Mouse (Mus musculus) right cerebral cortex, postnatal 36 days (tissue): ENCODE measurements at regions not wholly inside any gene's neighbourhood (a gene's known extent, or its start where the extent isn't known, plus 50 kb on each side); places are given as distances from the start of the nearest gene placed in this dataset.

ENCODE experiments used
- DNase-seq, 2 experiments: peaks; one replicate each; pipeline ENCODE4 v3.0.0; 2022; ENCODE audit warnings: low spot score in 2 of 2, mixed read lengths in 1 of 2

DNA sequence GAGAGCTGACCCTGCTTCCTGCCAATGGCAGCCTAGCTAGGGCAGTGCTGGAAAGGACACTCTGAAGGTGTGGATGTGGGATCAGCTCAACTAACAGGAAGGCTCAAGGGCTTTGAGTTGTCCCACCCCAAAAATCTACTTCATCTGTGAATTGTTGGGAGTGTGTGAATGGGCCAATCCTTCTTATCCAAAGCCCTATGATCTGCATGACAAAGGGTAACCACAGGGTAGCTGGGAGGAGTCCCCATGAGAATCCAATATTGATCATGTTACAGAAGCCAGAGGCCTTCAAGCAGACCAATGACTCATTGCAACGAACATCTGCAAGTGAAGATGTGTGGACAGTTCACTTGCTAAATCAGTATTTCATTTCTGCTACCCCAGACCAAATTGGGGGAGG lies 51.1 kb upstream of the Adra1b start:
- DNase-seq: no peak

DNA sequence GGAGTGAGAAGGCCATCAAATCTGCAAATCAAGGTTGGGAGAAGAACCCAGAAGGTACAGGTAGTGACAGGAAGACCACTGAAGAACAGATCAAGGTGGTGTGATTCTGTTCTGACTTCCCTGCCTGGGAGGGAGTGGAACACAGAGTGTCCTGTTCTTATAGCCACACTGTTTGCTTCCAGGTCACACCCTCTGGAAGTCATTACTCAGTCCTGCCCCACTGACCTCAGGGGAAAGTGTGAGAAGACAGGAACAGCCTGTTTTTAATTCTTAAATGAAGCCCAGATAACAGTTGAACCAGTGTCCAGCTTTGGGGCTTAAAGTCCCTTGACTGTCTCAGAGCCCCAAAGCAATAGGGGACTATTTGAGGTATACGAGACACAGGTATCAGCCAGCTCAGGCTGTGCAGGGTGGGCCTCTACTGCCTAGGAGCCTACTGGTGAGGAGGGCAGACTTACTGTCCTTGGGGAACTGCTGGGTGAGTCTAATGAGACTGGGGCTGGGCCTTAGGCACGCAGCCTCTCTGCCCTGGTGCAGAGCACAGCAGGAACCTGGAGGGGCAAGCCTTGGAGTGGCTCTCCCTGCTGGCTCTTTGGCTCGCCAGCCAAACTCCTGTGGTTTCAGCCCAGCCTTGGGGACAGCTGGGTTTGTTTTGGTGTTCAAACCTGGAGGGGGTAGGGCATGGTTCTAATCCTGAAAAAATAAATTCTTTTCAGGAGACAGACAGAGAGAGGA lies 57.4 kb upstream of the Adra1b start:
- DNase-seq: no peak

DNA sequence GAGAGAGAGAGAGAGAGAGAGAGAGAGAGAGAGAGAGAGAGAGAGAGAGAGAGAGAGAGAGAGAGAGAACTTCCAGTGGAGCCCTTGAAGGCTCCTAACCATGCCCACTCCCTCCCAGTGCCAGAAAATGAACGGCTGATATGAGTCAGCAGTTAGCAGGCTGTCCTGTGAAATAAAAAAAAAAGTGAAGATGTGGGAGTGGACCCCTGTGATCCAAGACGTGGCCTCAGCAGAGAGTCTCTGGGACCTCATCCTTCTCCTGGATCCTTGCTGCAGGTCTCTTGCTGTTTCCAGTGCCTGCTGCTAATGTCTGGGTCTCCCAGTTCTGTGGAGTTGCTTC lies 57.9 kb upstream of the Adra1b start:
- DNase-seq: peak in 1 of 2 experiments; percentile 4

DNA sequence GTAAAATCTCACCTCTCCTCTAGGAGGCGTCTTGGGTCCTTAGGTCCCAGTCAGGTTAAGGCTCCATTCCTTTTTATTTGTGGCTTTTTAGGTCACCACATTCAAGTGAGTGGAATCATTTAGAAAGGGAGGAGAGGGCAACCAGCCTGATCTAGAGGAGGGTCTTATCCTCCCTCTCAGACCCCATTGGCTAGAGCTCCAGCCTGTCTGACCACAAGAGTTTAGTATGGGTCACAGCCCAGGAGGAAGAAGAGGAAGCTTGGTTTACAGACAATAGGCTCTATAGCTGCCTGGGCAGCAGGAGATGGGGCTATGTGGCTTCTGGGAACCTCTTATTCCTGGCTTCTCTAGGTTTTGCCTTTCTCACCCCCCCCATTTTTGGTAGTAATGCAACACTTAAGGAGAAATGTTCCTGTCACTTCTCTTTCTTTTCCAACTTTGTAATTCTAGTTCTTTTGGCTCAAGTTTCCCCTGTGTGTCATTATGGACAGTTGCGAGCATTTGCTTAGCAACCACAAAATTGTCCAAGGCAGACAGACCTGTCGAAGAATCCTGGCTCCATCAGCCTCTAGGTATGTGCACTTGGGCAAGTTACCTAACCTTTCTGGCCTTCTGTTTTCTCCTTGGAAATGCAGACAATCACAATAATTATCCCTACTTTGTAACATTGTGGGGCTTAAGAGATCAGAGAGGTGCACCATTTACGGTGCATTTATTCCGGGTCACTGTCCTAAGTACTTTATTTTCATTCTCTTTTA lies 59.5 kb upstream of the Adra1b start:
- no peak for DNase-seq

DNA sequence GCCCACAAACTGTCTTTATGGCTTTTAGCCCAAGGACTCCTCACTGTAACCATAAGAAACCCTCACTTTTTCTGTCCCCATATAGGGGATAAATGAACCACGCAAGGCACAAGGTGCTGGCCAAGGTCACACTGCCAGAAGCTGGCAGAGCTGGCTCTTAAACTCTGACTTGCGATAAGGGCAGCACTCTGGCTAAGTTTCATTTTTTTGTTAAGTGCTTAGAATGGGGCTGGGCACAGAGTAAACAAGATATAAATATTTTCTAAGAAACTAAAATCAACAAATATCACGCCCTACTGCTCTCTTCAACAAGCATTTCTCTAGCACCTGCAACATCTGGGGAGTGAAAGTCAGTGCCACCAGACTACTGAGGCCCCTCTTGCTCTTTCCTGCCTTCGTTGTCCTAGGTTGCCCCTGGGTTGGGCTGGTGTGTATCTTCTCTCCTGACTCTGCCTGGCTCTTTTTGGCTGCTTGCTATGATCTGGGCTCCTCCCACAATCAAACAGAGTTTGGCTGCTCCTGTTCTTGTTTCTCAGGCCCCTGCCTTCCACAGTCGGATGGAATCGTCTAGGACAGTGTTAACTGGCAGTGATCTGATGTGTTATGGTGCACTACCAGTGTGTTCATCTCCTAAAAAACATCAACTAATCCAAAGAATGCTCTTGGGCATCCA lies 60.5 kb upstream of the Adra1b start:
- no peak for DNase-seq

DNA sequence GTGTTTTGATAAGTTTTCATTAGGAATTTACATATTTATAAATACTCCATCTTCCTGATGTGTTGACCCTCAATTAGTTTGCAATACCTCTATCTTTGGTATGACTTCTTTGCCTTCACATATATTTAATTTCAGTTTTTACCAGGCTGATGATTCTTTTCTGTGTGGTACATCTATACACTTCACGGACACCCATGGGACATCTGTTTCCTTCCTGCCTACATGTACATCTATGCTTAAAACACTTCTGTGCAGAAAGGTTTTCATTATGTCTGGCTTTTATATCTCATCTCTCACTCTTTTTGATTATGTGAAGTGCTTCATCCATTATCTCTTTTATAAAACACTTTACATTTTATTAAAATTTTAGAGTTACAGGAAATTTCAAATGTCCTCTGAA lies 66.8 kb upstream of the Adra1b start:
- DNase-seq: peak in 1 of 2 experiments; percentile 7

DNA sequence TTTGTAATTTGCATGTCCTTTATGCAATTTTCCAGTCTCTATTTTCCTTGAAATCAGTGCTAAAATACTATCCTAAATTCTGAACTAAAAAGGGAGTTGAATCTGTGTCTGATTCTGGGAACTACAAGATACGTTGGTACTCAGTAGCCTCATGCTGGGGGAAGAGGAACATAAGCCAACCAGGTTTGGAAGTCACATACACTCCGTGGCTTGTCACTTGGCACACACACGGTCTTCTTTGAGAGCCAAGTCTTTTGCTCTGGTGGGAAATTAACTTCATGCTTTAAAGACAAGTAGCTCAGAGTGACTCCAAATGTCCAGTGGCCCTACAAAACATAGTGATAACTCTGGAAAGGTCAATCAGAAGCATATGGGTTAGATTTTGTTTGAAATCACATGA lies 70.9 kb upstream of the Adra1b start:
- DNase-seq: no peak

DNA sequence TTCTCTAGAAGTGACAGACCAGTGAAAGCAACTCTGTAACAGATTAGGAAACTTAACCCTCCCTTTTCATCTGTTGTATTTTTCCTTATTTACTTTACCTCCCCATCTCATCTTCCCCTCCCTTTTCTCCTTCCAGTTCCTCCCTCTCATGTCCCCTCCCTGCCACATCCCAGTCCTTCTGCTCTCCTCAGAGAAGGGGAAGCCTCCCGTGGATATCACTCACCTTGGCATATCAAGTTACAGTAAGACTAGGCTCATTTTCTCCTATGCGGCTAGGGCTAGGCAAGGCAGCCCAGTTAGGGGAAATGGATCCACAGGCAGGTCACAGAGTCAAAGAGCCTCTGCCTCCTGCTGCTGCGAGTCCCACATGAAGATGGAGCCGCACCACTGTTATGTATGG lies 75.0 kb upstream of the Adra1b start:
- DNase-seq: no peak

DNA sequence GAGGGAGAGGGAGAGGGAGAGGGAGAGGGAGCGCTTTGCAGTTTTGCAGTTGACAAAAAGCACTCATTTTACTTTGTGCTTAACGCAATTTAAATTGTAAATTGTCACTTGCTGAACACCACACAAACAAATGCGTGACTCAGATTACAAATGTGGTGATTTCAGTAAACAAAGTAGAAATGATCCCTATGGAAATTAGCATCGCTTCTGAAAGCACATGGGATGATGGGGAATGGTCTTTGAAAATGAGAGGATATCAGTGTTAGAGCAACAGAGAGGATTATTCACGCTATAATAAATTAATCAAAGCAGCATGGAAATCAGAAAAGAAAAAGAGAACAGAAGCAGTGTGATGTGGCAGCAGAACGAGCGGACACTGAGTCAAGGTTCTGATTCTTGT lies 78.4 kb upstream of the Adra1b start:
- DNase-seq: no peak

DNA sequence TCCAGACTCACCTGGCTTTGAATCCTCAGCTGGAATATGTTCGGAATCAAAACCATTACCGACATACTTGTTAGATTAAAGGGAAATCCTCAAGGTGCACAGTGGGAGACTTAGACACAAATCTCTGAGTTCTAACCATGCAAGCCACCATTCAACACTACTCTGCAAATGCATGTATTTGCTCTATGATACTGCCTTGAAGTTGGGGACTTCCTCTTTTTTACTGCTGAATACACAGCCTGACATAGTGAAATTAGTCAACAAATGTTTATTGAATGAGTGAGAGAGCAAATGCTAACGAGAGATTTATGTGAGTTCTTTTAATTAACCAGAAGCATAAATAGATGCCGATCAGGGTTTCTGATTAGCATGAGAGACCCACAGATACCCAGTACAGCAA lies 79.4 kb upstream of the Adra1b start:
- DNase-seq: no peak

DNA sequence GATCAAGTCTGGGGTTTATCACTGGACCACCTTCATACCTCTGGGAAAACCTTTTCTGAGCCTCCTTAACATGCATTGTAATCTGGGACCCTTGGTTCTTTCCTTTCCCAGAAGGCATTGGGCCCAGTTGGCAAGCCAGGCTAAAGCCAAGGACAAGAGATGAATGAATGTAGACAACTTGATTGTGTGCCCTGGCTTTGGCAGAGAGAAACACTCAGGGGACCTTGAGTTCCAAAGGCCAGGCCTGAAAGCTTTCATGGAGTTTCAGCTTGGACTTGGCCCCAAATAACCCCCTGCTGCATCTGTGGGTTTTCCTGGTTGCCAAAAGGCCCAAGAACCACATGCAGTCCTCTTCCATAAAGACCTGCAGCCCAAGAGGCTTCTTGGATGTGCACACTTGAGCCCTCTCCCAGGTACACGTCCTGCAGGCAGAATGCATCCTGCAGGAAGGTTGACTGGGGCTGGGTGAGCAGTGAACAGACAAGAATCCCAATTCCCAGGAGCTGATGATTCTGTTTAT lies 89.0 kb upstream of the Adra1b start:
- no peak for DNase-seq

DNA sequence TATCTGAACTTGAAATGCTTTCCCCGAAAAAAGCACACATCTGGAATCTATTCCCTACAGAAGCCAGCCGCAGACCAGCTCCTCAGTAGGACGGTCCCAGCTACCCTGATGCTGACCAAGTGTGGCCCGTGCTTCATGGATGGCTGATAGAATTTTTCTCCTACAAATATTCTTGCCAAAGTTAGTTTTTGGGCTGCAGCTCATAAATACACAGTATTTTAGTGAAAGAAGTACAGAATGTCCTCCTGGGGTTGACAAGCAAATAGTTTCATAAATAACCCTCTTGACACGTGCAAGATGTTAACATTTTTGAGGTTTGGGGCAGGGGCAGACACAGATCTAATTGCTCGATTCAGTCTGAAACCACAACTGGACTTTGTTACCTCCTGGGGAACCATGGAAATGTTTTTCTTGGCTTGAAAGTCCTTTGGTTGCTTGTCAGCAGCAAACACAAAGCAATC lies 91.0 kb upstream of the Adra1b start:
- no peak for DNase-seq

DNA sequence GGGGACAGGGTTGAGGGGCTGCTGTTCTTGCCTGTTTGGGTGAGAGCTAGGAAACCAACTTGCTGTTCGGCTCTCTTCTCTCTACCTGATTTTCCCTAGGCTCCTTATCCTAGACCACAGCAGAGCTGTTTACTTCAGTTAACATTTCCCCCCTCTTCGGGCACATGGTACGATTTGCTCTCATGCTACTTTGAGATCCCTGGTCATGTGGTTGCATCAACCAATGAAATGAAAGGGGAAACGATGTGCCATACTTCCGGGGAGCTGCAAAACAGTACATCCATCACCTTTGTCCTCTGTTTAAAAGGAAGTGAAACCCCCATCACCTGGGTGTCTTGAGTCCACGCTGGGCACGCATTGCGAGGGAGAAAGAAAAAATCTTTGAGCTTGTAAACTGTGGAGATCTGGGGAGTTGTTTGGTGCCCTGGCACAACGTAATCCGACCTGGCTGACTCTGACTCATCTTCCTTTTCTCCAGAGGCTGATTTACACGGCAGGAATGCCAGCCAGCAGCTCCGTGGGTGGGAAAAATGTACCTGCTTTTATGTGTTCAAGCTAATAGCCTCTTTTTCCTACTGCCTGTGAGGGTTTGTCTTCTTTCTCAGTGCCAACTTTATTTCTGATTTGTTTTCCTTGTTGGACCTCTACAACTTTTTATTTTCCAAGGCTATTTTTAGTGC lies 97.2 kb upstream of the Adra1b start:
- DNase-seq: no peak

DNA sequence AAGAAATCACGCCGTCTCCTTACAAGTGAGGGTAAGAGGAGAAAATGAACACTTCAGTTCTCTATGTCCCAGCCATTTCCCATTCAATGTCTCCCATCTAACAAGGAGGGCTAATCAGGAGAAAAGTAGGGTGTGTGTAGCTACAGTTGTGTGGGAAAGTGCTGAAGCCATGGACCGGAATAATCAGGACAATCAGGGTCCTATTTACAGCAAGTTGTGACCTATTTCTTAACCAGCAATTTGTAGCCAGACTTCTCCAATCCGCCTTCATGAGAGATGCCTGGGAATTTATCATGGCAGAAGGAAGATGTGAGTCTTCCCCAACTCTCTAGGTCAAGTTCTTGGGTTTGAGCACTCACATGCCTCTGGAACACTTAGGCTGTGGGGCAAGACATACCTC lies 99.0 kb upstream of the Adra1b start:
- no peak for DNase-seq

DNA sequence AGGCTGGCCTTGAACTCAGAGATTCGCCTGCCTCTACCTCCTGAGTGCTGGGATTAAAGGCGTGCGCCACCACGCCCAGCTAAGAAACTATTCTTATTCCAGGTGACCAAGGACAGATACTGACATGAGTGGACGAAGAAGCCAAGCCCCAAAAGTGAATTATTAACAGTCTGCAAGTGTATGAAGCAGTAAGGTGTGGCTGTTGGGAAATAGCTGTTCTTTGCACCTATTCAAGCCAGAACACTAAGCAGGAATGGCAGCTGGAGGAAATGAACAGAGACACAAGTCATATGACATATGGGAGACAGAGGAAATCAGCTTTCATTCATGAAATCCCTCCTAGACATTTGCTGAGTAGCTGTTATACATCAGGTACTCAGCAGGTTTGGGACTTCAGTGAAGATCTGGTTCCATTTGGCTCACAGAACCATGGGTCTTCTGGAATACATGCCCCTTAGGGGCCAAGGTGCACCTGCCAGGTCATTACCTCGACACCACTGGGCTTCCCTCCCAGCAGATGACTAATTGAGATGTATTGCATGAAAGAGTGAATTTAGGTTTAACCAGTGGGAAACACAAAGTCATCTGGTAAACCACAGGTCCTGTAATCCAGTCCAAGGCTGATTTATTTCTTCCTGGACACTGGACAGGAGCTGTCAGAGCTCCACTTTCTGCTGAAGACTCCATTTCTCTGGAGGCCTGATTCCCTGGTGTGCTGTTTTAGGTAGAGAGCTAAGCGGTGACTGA lies 101.0 kb upstream of the Adra1b start:
- DNase-seq: no peak

DNA sequence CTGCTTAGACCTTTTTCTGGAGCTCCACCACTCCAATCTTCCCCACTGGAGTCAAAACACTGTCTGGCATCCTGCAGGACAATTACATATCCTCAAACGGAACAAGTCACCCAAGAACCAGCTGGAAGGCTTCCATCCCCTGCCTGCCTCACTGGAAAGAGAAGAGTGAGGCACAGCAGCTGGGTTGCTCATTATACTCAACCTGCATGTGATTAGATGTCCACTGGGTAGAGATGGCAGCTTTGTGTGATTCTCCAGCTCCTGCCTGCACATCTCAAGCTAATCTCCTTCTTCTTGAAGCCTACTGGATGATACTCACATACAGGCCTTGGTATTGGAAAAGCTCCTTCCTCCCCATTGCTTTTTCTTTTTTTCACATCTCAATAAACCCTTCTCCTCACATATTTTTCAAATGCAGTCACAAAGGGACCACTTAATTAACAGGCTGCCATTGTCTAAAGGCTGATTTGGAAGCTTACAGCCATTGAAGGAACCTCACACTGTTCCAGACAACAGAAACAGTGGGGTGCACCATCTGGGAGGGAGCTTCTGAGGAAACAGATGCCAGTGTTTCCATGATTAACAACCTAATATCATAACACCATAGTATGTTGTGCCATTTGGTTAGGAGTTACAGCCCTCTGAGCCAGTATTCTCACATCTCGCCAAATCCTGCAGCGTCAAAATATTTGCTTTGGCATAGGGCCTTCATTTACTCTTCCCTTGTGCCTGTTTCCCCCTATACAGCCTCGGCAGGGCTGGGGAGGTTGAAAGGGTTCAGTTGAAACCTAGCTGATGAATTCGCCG lies 101.9 kb upstream of the Adra1b start:
- no peak for DNase-seq

DNA sequence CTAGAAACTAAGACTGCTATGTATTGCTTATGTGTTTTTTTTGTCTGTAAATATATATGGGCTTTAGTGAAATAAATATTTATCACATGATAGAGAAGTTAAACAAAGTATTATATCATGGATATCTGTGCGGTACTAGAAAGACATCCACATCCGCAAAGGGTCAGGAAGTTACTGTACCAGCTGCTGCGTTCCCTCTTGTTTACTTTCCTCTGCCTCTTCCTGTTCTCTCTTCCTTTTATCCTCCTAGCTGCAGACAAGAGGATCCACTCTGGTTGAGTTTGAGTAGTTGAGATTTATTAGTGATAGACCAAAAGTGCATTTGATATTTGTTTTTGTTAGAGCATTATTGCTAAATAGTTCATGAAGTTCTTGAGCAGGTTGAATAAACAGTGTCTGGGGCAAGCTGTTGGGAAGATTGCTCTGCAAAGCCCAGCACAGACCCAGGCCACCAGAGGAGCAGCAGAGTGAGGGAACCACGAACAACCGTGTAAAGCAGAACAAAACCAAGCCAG lies 106.6 kb upstream of the Adra1b start:
- DNase-seq: no peak

DNA sequence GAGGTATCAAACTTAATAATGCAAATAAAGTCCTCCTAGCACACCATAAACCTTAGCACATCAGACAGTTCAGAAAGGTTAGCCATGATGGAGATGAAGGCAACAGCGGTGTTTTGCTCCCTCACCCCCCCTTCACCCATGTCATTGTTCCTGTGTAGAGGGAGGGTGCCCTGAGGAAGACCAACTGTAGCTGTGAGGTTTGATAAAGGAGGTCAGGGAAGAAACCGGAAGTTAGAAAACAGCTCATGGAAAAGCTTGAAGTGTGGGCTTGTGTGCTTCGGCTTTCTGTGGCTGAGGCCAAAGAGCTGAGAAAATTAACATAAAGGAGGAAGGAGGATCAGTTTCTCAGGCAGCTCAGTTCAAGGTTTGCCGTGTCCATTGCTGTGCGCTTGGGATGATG lies 111.3 kb upstream of the Adra1b start:
- DNase-seq: no peak

DNA sequence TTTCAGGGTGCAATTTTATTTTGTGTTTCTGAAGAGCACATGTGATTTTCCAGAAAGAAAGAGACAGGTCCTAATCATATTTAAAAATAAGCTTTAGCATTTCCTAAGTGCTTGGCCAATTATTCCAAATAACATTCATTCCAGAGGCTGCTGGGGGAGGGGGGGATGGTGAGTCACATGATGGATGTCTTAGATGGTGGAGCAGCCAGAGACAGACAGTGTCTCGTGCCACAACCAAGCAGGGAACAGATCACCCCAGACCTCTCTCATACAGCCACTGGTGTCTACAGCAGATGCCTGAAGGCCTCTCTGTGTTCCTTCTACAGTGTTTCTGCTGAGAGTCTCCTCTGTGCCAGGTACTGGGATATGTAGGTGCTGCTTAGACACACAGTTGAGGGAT lies 112.8 kb upstream of the Adra1b start:
- DNase-seq: no peak

DNA sequence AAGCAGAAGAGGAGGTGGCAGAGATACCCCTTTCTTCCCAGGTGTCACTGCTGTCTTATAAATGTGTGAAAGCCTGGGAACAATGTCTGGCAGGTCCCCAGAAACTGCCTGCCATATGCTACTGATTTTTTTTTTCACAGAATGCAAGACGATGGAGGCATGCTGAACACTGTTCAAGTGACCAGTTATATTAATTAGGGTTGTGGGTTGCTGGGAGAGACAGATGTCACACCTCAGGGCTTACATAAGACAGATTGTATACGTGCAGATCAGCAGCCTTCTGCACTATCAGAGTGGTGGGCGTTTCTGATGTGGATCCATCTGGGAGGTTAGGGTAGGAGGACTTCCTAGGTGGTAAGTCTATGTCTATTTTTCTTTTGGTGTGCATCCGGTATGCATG lies 120.6 kb upstream of the Adra1b start:
- no peak for DNase-seq
